ENCODE assay signal across 9 mouse cellular contexts in the genomic region with DNA sequence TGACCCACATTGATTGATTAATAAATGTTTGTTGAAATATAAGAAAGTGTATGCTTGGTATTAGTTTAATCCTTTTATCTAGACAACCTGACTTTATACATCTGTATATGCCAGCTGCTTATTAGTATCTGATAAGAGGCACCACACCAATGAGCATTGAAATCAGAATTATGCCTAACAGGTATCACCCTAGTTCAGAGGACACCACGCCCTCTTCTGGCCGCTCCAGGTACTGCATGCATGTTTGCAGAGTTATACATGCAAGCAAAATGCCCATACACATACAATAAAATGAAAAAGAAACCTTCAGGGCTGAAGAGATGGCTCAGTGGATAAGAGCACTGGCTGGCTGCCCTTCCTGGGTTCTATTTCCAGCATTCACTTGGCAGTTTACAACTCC. TPM values are rescaled to one million over a fixed set of nuclear protein-coding genes. Genes with fewer than 3 reads are reported as not detected.
DNase-seq lines count a peak whose midpoint lies in the region; ATAC-seq lines count a peak whose summit lies in the region.
"Had no signal": no experiment of that assay in that cellular context is flagged by ENCODE, and none has a peak within 500 bp of the region (broad histone marks: within the 10 kb centered on the region; RNA-seq: fewer than 3 reads in every experiment).

No protein-coding gene starts in this region.

- H3K27me3 ChIP-seq in splenic B cell, adult 2 months (ENCODE audit: control insufficient read depth, insufficient read depth, low read length, poor library complexity, severe bottlenecking), result no peaks in the 10 kb centered on the region
- H3K27me3 ChIP-seq: megakaryocyte, embryonic 14.5 days had no signal

- no peaks in the 10 kb centered on the region for H3K36me3 ChIP-seq in splenic B cell, adult 2 months (ENCODE audit: control insufficient read depth, insufficient read depth, low read length, poor library complexity, severe bottlenecking)

- peak; percentile 38 for DNase-seq in gastrocnemius, postnatal 10 days
- DNase-seq in gastrocnemius, adult 18-20 months (ENCODE audit: low spot score), result no peak
- peak; percentile 13 for DNase-seq in ovary, postnatal 36 days (ENCODE audit: low spot score)
- DNase-seq in ovary, postnatal 10 days (ENCODE audit: low spot score), result no peak
- DNase-seq in ZHBTc4 (ENCODE audit: low read depth, low spot score), result peak; percentile 75
- DNase-seq in splenic B cell, adult 2 months (ENCODE audit: low read depth, low spot score), result peak; percentile 58

- no peak for ATAC-seq in frontal cortex, adult (ENCODE audit: low TSS enrichment)
- no peak for ATAC-seq in monocyte, adult 5-6 weeks (replicated peaks; ENCODE audit: insufficient number of reproducible peaks, low FRiP score, low TSS enrichment, poor library complexity, severe bottlenecking)

RNA-seq across cellular contexts. Expression of a gene that starts 7.1 kb away (rescaled TPM):
- 1 to 10 TPM; 2.5 to 2.6 TPM for total RNA-seq in gastrocnemius, postnatal 10 days (2021)
- total RNA-seq in gastrocnemius, adult 18-20 months (2021), result 1 to 10 TPM; 1.4 to 2.9 TPM
- 18.8 to 27.0 TPM (median 24.5 TPM) in 3 replicates for total RNA-seq in monocyte, adult 5-6 weeks (2017)

RNA-seq across cellular contexts. Expression of a gene that starts 7.1 kb away (rescaled TPM):
- total RNA-seq in gastrocnemius, postnatal 10 days (2021), result 10 to 100 TPM; 11.9 to 13.5 TPM
- total RNA-seq in gastrocnemius, adult 18-20 months (2021), result 10 to 100 TPM; 18.8 to 19.9 TPM
- 28.7 to 62.7 TPM (median 37.0 TPM) in 3 replicates for total RNA-seq in monocyte, adult 5-6 weeks (2017)

Comparison
In these comparisons a context has a peak if more than half of its experiments do, and no peak if none do; other contexts are left out.
1. DNase-seq: peak in gastrocnemius, postnatal 10 days (single experiment), ovary, postnatal 36 days (single experiment), ZHBTc4 (single experiment) and splenic B cell, adult 2 months (single experiment); none in gastrocnemius, adult 18-20 months (single experiment) and ovary, postnatal 10 days (single experiment).